Mouse (Mus musculus) erythroid progenitor cell, adult 5-6 weeks (primary cell): ENCODE results near the gene Tspan14. TPM values are rescaled to one million over a fixed set of nuclear protein-coding genes. Genes with fewer than 3 reads are reported as not detected.

Experiments used
- ATAC-seq: replicated peaks from 2 replicates; pipeline ENCODE4 v1.8.0; 2016; ENCODE audit warnings: moderate number of reproducible peaks, mild to moderate bottlenecking, moderate TSS enrichment, inconsistent platforms; ENCODE audit not compliant: poor library complexity, low FRiP score, severe bottlenecking
- total RNA-seq, 2 experiments: library from RNA; stranded (forward) in 1 of 2; stranded (reverse) in 1 of 2; fragments of 150-400 nt in 1 of 2; fragments of 186-747, 209-891 nt in 1 of 2; gene quantifications; 2 replicates each; pipeline versions ENCODE4 v1.2.3 to v1.2.4; 2015 to 2017; ENCODE audit warnings: low replicate concordance in 2 of 2

Gene Tspan14
- total RNA-seq, 2 experiments from 2014 or later = 7.9 to 8.8 TPM

DNA sequence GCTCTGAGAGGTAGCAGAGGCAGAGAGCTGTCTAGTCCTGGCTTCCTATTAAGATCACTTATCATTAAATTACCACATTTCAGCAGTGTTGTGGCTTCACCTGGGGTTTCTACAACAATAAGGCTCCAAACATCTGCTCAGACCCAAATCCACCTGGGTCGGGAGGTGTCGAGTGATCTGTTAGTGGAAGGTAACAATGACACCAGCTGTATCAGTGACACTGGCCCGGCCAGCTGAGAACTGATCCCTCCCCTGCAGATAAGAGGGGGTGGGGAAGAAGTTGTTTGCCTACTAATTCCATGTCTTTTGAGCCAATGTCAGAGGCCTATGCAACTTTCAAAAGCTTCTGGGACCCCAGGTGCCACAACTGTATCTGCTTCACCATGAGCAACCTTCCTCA, 73.4 kb downstream of the Tspan14 start, which contains the start of gene Sh2d4b:
Gene Sh2d4b, minus strand, starts transcription at position 71 of the 400 bp plus-strand sequence.
- no peak for ATAC-seq

DNA sequence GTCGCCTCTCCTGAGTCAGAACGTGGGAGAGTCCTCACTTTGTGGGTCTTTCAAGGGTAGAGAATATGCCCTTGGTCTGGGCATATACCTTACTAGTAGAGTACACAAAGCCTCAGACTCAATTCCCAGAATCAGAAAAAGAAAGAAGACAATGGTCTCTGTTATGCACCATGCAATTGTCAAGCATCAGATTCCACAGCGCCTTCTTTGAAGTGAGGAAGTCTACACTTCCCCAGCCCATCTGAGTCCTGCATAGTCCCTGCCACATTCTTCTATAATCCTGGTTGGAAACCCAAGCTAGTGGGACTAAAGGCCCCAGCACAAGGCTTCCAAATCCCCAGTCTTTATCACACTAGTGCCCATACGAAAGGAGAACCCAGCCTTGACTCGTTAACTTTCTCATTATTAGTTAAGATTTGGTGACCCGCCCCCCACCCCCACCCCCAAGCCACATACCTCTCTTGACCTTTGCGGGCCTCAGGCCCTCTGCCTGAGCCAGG, 74.2 kb downstream of the Tspan14 start:
- no peak for ATAC-seq

DNA sequence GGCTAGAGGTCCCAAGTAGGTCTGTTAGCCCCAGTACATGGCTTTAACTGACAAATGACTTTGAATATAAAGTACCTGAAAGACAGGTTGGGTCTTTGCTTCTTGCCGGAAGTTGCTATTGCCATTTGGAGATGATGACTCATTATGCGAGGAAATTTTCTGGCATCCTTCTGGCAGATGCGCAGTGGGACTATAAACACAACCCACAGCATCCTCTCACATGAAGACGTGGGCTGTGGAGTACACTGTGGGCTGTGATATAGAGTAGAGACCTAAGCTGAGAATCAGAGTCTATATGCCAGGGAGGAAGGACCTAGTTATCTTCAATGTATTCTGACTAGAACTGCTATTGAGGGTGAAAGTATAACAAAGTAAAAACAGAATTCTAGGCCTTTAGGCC, 75.1 kb downstream of the Tspan14 start:
- ATAC-seq = no peak

DNA sequence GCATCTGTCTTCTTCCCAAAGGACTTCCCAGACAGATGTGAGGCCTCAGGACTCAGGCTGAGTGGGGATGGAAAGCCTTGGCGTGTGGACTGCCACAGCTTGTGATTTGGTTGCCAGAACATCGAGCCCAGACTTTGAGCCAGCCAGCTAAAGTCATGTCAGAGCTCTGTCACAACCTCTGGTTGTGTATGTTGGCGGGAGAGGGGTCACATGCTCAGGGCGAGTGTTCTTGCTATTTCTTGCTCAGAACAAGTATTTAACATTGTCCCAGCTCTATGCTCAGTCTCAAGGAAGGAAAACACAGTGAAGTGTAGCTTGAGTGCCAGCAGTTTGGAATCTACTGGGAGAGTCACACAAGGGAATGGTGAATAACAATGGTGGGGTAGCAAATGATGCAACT, 76.9 kb downstream of the Tspan14 start:
- ATAC-seq = no peak

DNA sequence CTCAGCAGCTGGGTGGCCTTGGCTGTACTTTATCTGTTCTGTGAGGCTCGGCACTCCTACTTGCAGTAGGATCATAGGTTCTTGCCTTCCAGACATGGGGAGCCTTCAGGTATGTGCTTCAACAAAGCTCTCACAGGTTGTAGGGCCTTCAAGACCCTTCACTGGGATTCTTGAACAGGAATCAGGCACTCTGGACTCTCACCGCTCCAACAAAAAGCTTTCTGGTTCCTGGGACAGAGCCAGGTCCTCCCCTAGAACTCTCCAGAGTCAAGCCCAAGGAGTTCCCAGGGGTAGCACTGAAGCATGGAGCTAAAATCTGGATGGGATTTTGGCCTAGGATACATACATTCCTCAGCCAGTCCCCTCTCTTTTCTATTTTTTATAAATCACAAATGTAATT, 77.4 kb downstream of the Tspan14 start:
- ATAC-seq = no peak

DNA sequence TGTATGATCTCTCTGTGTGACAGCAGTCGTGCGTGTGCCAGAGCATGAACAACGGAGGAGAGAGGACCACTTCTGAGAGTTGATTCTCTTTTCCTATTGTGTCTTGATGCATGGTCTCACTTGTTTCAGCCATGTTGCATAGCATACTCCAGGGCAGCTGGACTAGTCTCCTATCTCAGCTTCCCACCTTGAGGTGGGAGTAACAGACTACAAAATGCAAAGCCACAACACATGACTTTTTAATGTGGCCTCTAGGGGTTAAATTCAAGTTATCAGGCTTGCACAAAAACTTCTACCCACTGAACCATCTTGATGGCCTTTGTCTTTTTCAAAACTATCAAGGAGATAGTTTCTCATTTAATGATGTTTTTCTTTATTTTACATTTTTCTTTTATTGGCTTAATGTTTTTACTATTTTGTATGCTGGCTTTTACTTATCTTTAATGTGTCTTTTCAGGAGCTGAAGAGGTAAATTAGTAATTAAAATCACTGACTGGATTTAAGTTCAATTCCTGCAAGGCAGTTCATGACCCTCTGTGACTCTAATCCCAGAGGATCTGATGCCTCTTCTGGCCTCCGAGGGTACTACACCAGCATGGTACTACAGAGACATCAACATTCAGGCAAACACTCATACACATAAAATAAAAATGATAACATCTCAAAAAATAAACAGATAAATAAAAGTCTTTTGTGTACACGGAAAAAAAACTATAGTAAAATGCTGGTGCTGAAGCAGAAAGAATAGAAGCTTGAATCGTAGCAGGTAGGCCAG, 80.0 kb downstream of the Tspan14 start:
- ATAC-seq = no peak

DNA sequence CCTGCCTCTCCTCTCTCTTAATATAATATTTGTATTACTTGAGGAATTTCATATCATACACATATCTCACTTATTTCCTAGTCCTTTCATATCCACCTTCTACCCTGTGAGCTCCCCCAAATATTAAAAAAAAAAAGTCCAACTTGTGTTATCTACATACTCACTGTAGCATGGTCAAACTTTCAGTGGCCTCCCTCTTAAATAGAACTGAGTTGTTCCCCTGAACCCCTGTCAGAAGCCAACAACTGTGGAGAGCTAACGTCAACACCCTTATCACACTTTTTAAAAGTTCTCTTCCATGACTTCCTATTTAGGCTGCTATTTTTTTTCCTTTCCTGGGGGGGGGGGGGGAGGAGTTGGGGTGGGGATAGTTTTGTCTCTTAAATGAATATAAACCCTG, 80.9 kb downstream of the Tspan14 start:
- no peak for ATAC-seq

DNA sequence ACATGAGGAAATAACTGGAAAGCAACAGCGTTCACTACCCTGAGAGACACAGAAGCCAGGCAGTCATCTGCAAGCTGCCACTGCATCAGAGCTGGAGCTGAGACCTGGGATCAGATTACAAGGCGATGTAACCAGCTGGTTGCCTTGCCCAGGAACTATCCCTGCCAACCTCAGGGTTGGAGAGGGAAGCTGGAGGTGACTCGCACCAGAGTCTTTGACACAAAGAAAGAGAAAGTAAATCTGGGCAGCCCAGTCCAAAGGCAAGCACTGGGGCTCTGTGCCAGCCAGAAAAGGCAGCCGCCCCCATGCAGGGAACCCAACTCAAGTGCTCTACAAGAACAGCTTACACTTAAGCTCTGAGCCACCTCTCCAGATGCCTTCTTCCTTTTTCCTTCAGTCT, 81.4 kb downstream of the Tspan14 start:
- no peak for ATAC-seq

DNA sequence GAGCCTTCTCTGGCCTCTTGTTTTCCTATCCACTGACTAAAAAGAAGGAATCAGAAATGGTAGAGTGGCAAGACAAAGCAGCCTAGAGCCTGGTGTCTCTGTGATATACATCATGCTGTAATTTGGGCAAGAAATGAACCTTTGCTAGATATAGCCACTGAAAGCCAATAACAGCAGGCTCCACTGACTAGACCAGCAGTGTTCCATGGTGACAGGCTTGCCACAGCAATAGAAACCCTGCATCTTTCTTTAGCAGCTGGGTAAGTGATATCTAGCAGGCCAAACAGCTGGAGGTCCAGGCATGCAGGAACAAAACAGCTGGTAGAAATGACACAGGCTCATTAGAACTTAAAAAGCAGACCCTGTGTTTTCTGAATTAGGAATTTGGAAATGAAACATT, 92.0 kb downstream of the Tspan14 start:
- no peak for ATAC-seq

DNA sequence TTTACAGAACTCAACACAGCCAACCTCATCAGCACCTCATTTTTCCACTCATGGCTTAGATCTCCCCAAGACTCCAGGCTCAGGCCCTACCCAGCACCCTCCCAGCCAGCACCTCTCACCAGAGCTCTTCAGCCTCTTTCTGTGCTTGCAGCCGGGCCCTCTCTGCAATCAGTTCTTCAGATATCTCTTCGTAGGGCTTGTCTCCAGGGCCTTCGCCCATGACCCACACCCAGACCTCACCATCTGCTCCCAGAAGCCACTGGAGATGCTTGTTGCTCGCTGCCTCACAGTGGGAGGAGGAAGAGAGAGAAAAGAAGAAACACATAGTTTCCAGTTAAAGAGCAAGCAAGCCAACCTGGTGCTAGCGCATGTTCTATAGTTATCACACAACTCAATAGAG, 92.6 kb downstream of the Tspan14 start:
- ATAC-seq = no peak

DNA sequence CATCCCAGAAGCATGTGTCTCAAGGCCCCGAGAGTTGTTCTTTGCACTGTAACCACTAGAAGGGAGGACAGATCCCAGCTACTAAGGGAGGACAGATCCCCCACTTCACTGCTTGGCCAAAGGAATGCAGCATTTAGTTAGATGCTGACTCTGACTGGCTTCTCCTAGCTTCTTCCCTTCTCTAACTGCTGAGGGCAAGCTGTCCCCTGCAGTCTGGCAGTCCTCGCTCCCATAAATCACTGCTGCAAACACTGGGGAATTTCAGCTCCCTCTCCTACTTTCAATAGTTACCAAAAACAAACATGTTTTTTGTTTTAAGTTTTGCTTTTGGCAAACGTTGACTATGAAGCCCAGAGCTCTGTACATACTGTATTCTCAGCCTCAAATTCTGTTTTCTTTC, 96.0 kb downstream of the Tspan14 start:
- ATAC-seq = no peak

DNA sequence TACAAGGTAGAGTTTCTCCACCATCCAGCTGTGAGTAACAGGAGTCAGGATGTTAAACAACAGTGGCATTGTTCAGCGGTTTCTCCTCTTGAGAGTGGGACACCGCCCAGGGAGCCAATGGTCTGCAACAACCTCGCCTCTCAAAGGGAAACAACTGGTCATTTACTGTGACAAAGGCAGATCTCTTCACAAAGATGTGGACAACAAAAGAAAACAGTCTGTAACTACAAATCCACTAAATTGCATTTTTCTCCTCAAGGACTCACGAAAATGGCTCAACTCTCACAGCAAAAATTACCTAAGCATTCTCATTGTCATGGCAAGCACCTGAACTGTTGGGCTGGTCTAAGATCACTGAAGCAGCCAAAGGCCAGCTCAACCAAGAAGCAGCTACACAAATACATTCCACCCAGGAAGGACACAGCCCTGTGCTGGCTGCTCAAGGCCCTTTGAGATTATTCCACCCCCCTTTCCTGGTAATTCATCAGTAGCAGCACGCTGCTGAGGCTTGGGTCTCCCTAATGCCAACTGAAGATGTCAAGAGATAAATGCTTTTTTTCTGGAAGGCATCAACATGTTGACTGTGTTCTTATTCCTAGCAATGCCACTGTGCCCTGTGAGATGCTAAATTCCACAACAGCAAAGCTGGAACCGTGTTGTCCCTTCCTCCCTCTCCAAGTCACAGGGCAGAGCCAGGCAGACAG, 101.6 kb downstream of the Tspan14 start:
- ATAC-seq = no peak

DNA sequence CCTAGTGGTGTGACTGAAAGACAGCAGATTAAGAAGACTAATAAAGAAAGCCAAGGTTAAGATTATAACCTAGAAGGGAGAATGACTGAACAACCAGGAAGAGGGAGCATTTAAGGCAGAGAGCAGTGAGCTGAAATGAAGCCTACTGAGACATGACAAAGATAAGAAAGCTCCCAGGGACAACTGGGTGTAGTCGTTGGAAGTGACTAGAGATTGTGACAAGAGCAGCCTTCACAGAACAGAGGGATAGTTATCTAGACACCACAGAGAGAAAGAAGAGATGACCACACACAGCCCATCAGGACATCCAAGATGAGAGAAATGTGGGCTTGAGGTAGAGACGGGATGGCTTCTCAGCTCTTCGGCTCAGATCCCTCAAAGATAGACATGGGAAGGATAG, 102.9 kb downstream of the Tspan14 start:
- ATAC-seq = no peak

DNA sequence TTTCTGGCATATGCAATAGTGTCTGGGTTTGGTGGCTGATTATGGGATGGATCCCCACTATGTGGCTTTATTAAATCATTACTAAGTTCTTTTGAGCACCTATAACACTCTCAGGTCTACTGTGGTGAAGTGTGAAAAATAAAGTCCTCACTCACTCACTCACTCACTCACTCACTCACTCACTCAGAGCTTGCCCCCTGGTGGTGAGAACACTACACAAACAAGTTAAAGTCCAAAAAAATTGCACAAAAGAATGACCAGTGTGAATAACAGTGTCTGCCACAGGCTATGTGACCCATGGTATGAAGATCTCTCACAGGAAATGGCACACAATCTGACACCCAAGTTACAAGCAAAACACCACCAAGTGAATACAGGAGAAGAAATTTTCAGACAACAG, 103.6 kb downstream of the Tspan14 start:
- no peak for ATAC-seq

Other genes starting within 250 kb of the Tspan14 start
- gene Sh2d4b, start 73.5 kb downstream of the Tspan14 start, total RNA-seq (2015; ENCODE audit: low replicate concordance) = not detected in 2 replicates
- 0.39 TPM in 1 of 2 replicates, not detected in the other for gene Sh2d4b, start 73.5 kb downstream of the Tspan14 start, total RNA-seq (2017; ENCODE audit: low replicate concordance)
- gene Fam213a, start 47.0 kb upstream of the Tspan14 start, total RNA-seq (2015; ENCODE audit: low replicate concordance) = 162 and 195 TPM in 2 replicates
- gene Fam213a, start 47.0 kb upstream of the Tspan14 start, total RNA-seq (2017; ENCODE audit: low replicate concordance) = 261 and 301 TPM in 2 replicates
- not detected in 2 replicates for gene Dydc2, start 102.4 kb upstream of the Tspan14 start, total RNA-seq (2015; ENCODE audit: low replicate concordance)
- not detected in 2 replicates for gene Dydc2, start 102.4 kb upstream of the Tspan14 start, total RNA-seq (2017; ENCODE audit: low replicate concordance)
- gene Dydc1, start 106.1 kb upstream of the Tspan14 start, total RNA-seq (2015; ENCODE audit: low replicate concordance) = not detected in 2 replicates
- gene Dydc1, start 106.1 kb upstream of the Tspan14 start, total RNA-seq (2017; ENCODE audit: low replicate concordance) = not detected in 2 replicates
- not detected in 2 replicates for gene Mat1a, start 138.2 kb upstream of the Tspan14 start, total RNA-seq (2015; ENCODE audit: low replicate concordance)
- not detected in 2 replicates for gene Mat1a, start 138.2 kb upstream of the Tspan14 start, total RNA-seq (2017; ENCODE audit: low replicate concordance)
- not detected in 2 replicates for gene Sftpa1, start 165.0 kb upstream of the Tspan14 start, total RNA-seq (2015; ENCODE audit: low replicate concordance)
- gene Sftpa1, start 165.0 kb upstream of the Tspan14 start, total RNA-seq (2017; ENCODE audit: low replicate concordance) = not detected in 2 replicates
- gene Mbl1, start 184.7 kb upstream of the Tspan14 start, total RNA-seq (2015; ENCODE audit: low replicate concordance) = not detected in 2 replicates
- not detected in 2 replicates for gene Mbl1, start 184.7 kb upstream of the Tspan14 start, total RNA-seq (2017; ENCODE audit: low replicate concordance)
- gene Sftpd, start 218.3 kb upstream of the Tspan14 start, total RNA-seq (2015; ENCODE audit: low replicate concordance) = not detected in 2 replicates
- gene Sftpd, start 218.3 kb upstream of the Tspan14 start, total RNA-seq (2017; ENCODE audit: low replicate concordance) = not detected in 2 replicates